Mouse (Mus musculus) frontal cortex, adult (tissue): ENCODE results near the gene Matk.

Source experiments
- ATAC-seq: cut with Nextera tagmentation; 2 replicates; pipeline ENCODE4 v1.9.2; 2017; ENCODE audit warnings: mild to moderate bottlenecking, moderate library complexity, mixed read lengths; ENCODE audit not compliant: low TSS enrichment

The Matk gene

DNA sequence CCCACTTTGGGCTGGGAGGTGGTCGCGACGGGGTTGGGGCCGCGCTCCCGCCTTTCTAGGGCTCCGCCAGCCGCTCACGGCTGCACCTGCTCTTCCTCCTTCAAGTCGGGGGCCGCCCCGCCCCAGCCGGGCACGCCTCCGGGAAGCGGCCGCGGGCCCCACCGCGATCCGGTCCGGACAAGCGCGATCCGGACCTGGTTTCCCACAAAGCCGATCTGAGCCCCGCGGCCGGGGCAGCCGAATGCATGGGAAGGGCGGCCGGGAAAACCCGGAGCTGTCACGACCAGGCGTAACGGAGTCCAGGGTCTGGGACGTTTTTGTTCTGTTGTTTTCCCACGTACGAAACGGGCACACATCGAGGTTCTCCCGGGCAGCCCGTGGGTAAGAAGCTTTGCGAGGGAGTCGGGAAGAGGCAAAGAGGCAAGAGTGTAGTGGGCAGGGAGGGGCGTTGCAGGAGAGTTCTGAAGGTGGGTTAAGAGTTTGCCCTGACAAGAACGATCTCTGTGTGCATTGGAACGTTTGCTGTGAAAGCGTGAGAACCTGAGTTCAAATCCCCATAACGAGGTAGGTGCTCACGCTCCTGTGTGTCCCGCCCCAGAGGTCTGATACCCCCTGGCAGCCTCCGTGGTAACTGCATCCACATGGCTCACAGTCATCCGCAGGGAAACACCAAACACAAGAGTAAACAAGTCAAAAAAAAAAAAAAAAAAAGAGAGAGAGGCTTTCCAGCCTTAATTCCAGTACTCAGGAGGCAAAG, 33.1 kb downstream of the Matk start:
- ATAC-seq, result peak; percentile 71

DNA sequence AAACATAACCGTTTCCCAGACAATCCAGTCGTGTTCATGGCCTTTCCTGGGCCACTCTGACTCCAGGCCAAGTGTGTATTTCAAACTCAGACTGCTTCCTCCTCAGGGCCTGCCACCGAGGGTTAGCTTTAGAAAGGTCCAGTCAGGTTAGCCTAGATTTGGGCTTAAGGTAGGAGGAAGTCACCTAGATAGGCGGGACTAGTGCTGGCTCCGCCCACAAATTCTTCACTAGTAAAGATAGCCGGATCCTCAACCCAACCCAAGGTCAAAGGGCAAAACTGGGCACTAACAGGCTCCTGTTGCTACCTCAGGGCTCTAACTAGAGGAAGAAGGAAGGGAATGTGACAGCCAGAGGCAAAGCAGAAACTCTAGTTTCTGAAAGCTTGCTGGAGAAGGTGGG, 33.9 kb downstream of the Matk start:
- ATAC-seq, result no peak

DNA sequence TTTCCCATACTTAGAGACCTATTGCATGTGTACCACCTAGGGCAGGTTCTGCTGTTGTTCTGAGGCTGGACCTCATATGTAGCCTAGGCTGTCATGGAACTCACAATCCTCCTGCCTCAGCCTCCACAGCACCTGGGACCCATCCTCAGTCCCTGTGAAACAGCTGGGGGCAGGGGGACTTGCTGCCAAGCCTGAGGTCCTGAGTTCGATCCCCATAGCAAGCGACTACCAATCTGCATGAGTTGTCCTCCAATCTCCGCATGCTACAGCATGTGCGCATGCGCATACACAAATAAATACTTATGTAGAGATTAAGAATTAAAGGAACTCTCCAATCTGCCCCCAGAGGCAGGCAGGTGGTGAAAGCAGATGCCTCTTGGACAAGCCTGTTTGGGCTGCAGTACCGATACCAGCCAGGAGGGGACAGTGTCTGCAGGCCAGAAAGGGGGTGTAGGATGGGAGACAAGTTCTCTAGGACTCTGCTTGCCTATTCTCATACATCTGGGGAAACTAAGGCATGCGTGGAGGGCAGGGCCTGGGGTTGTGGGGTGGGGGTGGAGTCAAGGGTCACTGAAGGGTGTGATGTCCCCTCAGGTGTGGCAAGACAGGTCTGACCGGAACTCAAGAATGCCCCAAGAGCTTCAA, 34.9 kb downstream of the Matk start:
- no peak for ATAC-seq

DNA sequence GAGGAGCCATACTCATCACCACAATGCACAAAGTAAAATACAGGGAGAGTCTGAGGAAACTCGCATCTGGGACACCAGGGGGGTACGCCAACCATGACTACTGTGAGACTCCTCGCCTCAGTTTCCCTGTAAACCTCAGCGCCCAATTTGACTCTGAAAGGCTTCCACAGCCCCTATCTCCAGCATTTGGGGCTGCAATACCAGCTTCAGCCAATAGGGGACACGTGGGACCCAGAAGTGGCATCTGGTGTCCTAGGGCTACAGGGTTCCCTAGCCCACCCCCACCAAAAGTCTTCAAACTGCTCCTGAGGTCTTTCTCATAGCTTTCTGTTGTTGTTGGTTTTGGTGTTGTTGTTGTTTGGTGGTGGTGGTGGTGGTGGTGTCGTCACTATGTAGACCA, 35.9 kb downstream of the Matk start:
- no peak for ATAC-seq

DNA sequence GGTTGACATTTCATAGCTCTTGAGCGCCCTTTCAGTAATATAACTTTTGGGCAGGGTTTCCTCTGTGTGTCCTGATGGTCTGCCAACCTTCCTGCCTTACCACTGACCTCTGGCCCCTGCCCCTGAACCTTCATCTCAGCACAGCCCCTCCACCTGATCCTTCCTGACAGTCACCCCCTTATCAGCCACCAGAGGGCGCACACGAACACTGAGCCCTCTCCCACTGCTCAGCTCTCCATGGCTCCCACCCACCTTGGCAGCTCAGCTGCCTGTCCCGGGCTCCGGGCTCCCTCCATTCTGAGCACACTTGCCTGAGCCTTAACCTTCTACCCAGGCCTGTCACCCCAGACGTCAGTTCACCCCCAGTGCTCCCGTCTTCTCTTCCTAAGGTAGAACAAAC, 36.5 kb downstream of the Matk start:
- ATAC-seq, result no peak

DNA sequence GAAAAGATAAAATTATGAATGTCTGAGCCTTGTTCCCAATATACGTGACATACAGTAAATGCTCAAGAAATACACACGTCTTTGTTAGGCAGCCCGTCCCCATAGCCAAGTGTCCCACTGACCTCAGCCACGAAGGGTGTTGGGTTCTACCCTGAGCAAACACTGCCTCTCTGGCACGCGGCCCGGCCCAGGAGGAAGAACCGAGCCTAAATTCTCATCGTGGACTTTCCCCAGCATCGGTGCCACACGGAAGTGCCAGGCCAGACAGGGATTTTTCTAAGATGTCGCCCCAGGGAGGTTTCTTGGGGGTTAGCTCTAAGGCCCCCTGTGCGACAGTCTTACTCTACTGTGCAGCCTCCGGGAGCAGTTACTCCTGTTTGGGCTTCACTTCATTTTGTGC, 37.1 kb downstream of the Matk start:
- no peak for ATAC-seq

DNA sequence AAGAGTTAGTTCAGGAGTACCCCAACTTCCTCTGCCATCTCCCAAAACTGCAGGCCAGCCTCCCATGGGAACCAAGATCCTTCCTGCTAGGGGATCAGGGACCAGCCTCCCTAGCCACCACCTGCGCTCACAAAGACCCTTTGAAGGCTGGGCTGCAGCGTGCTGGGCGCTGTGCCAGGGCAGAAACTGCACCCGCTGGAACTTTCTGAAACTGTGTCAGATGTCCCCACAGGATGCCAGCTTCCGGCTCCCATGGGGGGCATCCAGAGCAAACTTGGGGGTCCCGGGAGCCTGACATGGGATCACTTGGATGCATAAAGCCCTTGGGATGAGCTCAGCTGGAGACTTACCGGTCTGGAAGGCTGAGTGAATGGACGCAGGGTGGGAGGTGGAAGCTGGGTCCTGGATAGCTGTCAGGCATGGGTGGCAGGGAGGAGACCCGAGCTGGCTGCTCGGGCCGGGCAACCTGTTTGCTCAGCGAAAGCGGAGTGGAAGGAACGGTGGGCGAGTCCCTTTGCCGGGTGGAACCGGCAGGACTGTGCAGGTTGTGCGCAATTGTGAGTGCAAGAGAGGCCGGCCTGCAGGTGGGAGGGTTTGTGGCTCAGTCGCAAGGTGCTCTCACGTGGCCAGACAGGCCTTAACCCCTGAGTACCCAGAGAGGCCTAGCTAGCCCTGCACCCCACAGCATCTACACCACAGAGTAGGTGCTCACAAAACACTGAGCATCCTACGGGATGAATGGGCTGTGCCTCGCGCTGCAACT, 38.1 kb downstream of the Matk start:
- no peak for ATAC-seq

DNA sequence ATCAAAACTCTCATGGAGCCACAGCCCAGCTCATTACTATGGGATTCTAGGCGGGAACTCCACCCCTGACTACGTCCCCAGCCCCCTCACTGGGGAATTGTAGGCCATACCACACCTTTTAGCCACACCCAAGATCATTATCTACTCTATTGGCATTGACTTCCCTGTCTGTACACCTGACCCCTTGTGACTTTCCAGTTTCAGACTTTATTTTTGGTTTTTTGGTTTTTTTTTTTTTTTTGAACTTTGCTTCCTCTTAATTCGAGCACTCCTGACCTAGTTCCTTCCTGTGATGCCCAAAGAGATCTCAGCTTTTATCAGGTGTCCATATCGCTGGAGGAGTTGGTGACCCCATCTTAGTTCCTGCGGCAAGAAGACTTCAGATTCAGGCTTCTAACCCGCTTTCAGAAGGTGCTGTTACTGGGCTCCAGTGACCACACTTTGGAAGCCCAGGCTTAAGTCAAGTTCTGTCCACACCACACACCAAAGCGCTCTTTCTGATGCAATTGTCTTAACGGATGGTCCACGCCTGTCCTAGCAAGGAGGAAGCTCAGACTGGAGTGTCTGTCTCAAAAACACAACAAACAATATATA, 38.9 kb downstream of the Matk start, which contains the start of gene Tjp3:
TSS of gene Tjp3 (minus strand) at position 71 of the 594 bp plus-strand sequence.
- no peak for ATAC-seq

DNA sequence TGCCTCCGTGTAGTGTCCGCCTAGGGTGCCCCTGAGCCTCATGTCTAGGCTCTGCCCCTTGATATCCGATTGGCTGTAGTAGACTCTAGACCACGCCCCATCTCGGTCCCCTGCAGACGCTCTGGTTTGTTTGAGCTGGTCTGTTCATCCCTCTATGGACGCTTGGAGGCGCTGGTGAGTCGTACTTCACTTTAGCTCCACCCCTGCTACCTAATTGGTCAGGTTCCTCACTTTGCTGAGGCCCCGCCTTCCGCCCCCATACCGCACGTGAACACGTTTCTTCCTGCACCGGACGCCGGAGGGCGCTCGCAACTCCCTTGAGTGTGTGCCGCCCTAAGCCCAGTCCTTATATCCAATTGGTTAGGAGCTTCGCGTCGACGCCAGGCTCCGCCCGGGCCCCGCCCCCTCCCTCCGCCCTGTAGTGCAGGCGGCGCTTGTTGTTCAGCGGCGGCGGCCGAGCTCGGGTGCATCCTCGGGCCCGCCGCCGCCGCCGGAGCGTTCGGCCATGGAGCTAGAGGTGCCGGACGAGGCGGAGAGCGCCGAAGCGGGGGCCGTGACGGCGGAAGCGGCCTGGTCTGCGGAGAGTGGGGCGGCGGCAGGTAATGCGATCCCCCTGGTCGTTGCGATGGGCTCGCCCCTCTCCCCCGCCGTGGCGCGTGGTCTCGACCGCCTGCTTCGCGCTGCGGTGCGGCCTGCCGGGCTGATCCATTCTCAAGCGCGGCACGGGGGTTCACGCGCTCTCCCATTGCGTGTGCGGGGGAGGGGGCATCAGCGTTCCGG, 40.0 kb downstream of the Matk start, which contains the start of gene Pip5k1c:
TSS of gene Pip5k1c (plus strand) at position 410 of the 780 bp plus-strand sequence.
- peak; percentile 60 for ATAC-seq

DNA sequence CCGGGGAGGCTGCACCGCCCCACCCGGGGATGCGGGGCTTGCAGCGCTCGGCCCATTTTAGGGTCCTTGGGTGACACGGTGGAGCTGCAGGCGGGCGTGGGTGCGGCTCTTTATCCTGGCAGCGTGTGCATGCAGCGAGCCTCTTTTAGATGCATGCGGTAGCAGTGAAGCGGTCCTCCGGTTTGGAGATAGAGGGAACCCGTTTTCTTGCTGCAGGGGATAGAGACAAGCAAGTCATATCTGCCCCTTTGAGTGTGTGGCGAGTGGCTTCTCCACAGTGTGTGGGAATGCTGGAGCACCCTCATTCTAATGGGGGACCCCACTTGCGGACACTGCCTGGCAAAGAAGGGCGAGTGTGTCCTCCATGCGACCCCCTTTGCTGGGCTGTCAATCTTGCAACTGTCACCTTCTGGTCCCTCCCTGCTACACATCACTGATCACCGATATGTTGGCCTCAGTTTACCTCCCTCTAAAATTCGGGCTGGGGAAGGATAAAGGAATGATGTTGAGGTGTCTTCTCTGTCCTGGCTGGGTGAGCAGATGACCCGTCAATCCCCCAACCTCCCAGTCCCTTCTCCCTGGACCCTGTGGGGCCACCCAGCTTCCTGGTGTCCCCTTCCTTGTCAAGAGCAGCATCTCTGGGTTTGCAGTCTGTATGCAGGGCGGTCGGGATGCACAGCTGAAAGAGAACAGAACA, 40.7 kb downstream of the Matk start:
- no peak for ATAC-seq

DNA sequence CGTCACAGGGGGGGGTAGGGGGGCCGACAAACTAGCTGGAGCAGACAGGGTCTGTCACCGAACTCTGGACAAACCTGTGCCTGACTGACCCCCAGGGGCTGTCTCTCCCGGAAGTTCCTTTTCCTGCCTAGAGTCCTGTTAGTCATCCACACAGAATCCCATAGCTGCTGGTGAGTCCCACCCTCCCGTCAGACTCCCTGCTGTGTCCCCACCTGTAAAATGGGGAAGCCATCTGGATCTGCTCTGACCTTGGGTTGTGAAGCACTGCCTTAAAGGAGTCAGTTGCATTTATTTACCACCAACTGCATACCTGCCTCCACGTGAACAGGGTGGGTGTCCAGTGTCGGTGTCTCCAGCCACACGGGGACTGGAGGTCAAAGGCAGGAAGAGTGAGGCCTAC, 41.7 kb downstream of the Matk start:
- no peak for ATAC-seq

DNA sequence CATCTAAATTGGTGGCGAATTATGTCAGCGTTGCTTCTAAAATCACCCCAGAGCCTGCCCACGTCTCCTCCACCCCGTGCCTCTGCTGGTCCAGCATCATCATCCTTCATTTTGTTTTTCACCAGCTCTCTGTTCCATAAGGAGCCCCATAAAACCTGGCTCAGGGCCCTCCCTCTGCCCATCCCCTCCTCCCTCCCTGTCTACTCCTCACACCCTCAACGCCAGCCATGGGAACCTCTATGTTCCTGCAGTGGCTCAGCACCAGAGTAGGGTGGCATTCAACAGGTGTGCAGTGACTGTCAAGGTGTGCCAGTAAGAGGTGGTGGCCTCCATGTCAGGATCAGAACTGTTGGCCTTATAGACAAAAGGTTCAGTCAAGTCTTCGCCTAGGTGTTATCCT, 42.5 kb downstream of the Matk start:
- peak; percentile 5; the same call in 1 of the 2 replicates for ATAC-seq

DNA sequence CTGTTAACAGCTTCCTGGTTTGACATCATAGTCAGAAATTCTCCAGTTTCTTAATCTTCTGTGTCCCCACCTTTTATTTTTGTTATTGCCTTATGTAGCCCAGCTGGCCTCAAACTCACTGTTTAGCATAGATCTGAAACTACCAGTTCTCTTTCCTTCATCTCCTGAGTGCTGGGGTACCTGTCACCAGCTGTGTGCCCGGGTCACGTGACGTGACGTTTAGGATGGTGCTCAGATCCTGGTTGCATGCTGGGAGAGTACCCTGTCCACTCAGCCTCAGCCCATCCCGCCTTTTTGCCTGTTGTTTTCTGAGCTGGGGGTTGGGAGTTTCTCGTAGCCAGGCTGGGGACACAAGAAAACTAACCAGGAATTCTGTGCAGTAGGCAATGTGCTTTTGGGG, 44.5 kb downstream of the Matk start:
- no peak for ATAC-seq

DNA sequence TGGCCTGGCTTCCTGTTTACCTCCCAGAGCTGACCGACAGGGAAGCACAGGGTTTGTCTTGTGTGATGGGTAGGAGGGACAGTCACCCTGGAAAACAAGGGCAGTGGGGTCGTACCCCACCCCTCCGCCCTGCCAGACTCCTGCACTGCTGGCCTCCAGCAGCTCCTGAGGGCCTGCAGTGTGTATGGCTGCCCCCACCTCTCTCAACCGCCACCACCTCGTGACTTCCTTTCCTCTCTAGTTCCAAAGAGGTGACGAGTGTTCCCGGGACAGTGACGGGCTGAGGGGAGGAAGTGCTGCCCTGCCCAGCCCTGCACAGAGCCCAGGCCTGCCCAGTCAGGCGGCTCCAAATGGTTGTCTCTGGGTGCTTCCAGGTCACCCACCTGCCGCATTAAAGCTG, 45.1 kb downstream of the Matk start:
- no peak for ATAC-seq

DNA sequence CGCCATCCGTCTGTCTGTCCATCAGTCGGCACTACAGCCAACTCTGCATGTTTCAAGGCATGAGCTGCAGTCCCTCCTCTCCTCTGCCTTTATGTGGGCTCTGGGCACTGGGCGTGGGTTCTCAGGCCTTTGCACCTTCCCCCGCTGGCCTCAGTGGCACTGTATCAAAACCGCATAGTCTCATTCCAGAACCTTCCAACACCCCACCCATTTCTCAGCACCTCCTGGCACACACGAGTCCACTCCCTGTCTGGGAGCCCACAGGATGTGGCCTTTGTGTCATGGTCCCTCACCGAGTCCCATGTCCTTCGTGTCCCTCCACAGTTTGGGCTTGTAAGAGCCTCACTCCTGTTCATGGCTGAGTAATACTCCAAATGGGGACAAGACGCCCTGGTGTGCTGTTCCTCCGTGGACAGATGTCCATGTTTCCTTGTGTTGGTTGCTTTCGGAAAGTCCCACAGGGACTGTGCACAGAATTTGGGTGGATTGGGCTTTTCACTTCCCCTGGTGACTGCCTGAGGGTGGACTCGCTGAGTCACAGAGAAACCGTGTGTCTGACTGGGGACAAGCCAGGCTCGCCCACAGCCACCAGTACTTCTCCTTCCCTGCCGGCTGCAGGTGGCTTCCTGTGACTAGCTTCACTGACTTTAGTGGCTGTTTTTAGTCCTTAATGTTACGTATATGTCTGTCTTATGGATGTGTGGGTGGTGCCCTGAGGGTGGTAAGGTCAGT, 45.8 kb downstream of the Matk start:
- ATAC-seq, result peak; percentile 60

DNA sequence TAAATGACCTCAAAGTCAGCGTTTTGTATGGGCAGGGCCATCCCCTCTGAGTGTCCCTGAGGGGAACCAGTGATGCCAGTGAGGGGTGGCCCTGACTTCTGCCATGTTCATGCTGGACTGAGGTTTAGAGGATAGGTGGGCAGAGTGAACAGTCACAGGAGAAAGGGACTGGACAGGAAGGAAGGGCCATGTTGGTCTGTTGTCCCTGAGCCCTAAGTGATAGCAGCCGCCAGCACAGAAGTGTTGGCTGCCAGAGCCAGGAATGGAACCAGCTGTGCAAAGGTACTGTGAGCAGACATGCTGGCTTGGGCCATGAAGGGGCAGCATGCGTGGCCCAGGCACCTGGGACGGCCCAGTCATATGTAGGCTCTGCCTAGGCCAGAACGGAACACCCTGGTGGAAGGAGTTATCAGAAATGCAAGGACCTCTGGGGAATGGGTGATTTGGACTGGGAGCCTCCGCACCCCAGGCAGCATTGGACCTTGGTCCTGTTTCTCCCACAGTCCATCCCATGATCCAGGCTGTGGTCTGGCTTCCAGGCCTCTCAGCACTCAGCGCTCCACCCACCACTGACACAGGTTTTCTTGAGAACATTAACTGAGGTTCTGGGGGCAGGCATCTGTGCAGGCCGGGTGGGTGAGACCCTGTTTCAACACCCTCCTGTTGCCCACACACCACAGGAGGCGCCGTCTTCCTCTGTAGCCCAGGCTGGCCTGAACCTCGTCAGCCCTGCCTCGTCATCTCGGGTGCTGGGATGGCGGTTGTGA, 47.0 kb downstream of the Matk start:
- no peak for ATAC-seq

DNA sequence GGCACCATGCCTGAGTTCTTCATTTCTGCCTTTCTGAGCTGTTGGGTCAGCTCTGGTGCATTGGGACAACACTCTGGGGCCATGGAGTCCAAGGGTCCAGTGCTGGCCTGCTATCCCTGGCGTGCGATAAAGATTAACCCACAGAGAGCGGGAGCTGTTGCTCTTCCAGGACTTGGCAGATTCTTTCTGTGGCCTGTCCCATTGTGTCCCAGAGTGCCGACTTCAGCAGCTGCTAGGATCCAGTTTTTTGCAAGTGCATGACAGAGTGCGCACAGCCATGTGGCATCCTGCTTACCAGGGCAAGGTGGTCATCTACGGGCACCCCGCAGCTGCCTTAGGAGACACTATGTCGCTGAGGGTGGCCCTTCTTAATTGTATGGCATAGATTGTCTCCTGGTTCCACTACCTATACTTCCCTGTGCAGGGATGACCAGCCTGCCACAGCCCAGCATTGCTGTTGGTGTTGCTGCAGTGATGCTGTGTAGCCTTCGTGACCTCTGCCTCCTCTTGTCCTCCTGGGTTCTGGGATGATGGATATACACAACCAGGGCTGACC, 47.7 kb downstream of the Matk start:
- ATAC-seq, result no peak

DNA sequence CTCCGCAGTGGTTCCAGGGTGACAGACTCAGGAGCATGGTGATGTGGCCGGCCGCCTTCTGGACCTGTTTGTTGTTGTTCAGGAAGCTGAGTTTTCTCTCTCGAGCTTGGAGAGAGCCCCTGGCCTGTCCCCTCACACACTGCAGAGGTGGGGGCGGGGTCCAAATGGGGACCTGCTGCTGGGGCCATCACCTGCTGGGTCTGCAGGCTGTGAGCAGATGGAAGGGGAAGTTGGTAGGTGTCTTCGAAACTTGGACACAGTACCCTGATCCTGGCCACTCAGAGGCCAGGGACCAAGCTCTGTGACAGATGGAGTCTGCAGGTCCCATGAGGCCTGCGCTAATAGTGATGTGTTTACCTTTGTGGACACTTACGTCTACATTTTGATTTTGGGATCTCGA, 48.6 kb downstream of the Matk start:
- ATAC-seq, result no peak

DNA sequence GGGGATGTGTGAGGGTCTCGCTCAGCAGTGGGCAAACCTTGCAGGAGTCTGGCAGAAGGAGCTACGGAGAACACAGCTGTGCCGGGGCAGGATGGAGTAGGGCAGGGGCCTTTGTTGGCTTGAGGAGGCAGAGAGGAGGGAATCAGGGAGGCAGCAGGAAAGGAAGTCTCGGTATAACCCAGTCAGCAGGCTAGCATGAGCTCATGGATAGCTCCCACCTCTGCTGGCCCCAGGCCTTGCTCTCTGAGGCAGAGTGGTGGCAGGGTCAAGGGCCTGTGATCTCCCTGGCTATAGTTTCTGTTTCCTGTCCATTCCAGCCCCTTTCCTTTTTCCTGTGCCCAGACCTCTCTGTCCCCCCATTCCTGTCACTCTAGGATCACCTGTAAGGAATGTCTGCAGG, 49.6 kb downstream of the Matk start:
- ATAC-seq, result no peak
